Mouse (Mus musculus): ENCODE data around the gene Slc8b1. TPM values are rescaled to one million over a fixed set of nuclear protein-coding genes. Genes with fewer than 3 reads are reported as not detected.

Gene Slc8b1
- total and polyA plus RNA-seq, 3 experiments, result 2.7 to 5.9 TPM; not detected in 1

DNA sequence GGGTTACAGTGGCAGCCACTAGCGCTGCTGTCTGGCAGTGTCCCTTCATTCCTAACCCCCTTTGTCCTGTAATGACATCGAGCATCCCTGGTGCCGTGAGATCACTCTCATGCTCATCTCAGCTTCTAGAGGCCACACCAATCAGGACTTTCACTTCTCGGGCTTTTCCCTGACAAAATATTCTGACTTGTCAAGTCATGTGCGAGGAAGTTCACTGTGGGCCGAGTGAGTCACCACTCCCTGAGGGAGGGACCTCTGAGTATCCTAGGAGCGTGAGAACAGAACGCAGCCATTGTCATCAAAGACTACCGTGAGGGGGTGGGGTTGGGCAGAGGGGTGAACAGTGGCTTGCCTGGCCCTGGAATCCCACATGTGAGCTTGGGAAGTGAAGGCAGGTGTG, 6.6 kb downstream of the Slc8b1 start:
- no peak overlapping the region for H3K9ac ChIP-seq (ENCODE audit: control insufficient read depth, low read depth, low read length, poor library complexity, severe bottlenecking)
- no peaks in the 10 kb centered on the region for H3K79me2 ChIP-seq (ENCODE audit: control insufficient read depth, insufficient read depth, low read length, poor library complexity)
- DNase-seq (ENCODE audit: low read depth, low spot score), result peak; percentile 20
- no peak overlapping the region for H3K27ac ChIP-seq (ENCODE audit: control insufficient read depth, low read depth, low read length)
- H3K4me3 ChIP-seq (ENCODE audit: control insufficient read depth in 1 of 2, insufficient read depth in 1 of 2, low read depth in 2 of 2, low read length in 2 of 2), result no peak overlapping the region
- no peaks in the 10 kb centered on the region for H3K4me1 ChIP-seq (ENCODE audit: control insufficient read depth in 1 of 2, insufficient read depth in 2 of 2, low read length in 2 of 2)
- no peaks in the 10 kb centered on the region for H3K9me3 ChIP-seq (replicated peaks; ENCODE audit: insufficient read depth, low read length)
- H3K27me3 ChIP-seq (ENCODE audit: control insufficient read depth in 1 of 2, insufficient read depth in 2 of 2, low read length in 2 of 2), result no peaks in the 10 kb centered on the region
- no peaks in the 10 kb centered on the region for H3K36me3 ChIP-seq (ENCODE audit: control insufficient read depth in 1 of 2, insufficient read depth in 2 of 2, low read length in 2 of 2)
- TF ChIP-seq RCOR1 (IDR thresholded peaks at IDR 0.05; ENCODE audit: low read depth, low read length), result no peak
- TF ChIP-seq ZC3H11A (IDR thresholded peaks at IDR 0.05; ENCODE audit: low read depth, low read length), result no peak
- TF ChIP-seq RAD21 (IDR thresholded peaks at IDR 0.05; ENCODE audit: low read depth, low read length), result no peak
- TF ChIP-seq MAX (IDR thresholded peaks at IDR 0.05; ENCODE audit: low read length), result no peak
- TF ChIP-seq NELFE (IDR thresholded peaks at IDR 0.05; ENCODE audit: low read depth, low read length), result no peak
- TF ChIP-seq MXI1 (IDR thresholded peaks at IDR 0.05; ENCODE audit: low read depth, low read length), result no peak
- TF ChIP-seq ETS1 (IDR thresholded peaks at IDR 0.05; ENCODE audit: low read depth, low read length), result no peak
- TF ChIP-seq POLR2AphosphoS2 (IDR thresholded peaks at IDR 0.05; ENCODE audit: low read length), result no peak
- TF ChIP-seq HCFC1 (IDR thresholded peaks at IDR 0.05; ENCODE audit: low read depth, low read length), result no peak
- TF ChIP-seq USF2 (IDR thresholded peaks at IDR 0.05; ENCODE audit: borderline replicate concordance in 1 of 2, insufficient read depth in 1 of 2, low read depth in 1 of 2, low read length in 2 of 2), result no peak
- TF ChIP-seq ZKSCAN1 (IDR thresholded peaks at IDR 0.05; ENCODE audit: low read depth, low read length), result no peak
- TF ChIP-seq TAL1 (IDR thresholded peaks at IDR 0.05; ENCODE audit: low read length), result no peak
- TF ChIP-seq MYB (IDR thresholded peaks at IDR 0.05; ENCODE audit: low read depth, low read length), result no peak
- TF ChIP-seq MAFK (IDR thresholded peaks at IDR 0.05; ENCODE audit: borderline replicate concordance, low read depth, low read length), result no peak
- no peak for TF ChIP-seq SMC3 (IDR thresholded peaks at IDR 0.05; ENCODE audit: low read depth, low read length)
- TF ChIP-seq MEF2A (IDR thresholded peaks at IDR 0.05; ENCODE audit: extremely low read depth, insufficient replicate concordance, low read depth, low read length, poor library complexity, severe bottlenecking), result no peak
- no peak for TF ChIP-seq CHD1 (IDR thresholded peaks at IDR 0.05; ENCODE audit: low read depth, low read length)
- TF ChIP-seq MAZ (IDR thresholded peaks at IDR 0.05; ENCODE audit: low read depth, low read length), result no peak
- TF ChIP-seq NRF1 (IDR thresholded peaks at IDR 0.05; ENCODE audit: insufficient read depth, low read depth, low read length, poor library complexity, severe bottlenecking), result no peak
- no peak for TF ChIP-seq ELF1 (IDR thresholded peaks at IDR 0.05; ENCODE audit: low read depth, low read length)

- Histone ChIP-seq H3K36me3 (ENCODE audit: control insufficient read depth in 1 of 2, insufficient read depth in 2 of 2, low read length in 2 of 2) (no peaks in the 10 kb centered on the region), H3K27ac (ENCODE audit: control insufficient read depth, low read depth, low read length) (no peak overlapping the region), H3K4me3 (ENCODE audit: control insufficient read depth in 1 of 2, insufficient read depth in 1 of 2, low read depth in 2 of 2, low read length in 2 of 2) (no peak overlapping the region), H3K9ac (ENCODE audit: control insufficient read depth, low read depth, low read length, poor library complexity, severe bottlenecking) (no peak overlapping the region), H3K9me3 (replicated peaks; ENCODE audit: insufficient read depth, low read length) (no peaks in the 10 kb centered on the region), H3K79me2 (ENCODE audit: control insufficient read depth, insufficient read depth, low read length, poor library complexity) (no peaks in the 10 kb centered on the region), H3K4me1 (ENCODE audit: control insufficient read depth in 1 of 2, insufficient read depth in 2 of 2, low read length in 2 of 2) (no peaks in the 10 kb centered on the region), H3K27me3 (ENCODE audit: control insufficient read depth in 1 of 2, insufficient read depth in 2 of 2, low read length in 2 of 2) (no peaks in the 10 kb centered on the region)
- TF ChIP-seq MXI1 (IDR thresholded peaks at IDR 0.05; ENCODE audit: low read depth, low read length) (no peak), SMC3 (IDR thresholded peaks at IDR 0.05; ENCODE audit: low read depth, low read length) (peak; percentile 73), CTCF (IDR thresholded peaks at IDR 0.05 in 2 of 3, conservative IDR thresholded peaks at IDR 0.05 in 1 of 3; ENCODE audit: control insufficient read depth in 1 of 3, insufficient read depth in 1 of 3, low read depth in 2 of 3, low read length in 3 of 3, poor library complexity in 1 of 3, severe bottlenecking in 1 of 3) (peak; percentile 65 to 79 (median 75)), NRF1 (IDR thresholded peaks at IDR 0.05; ENCODE audit: insufficient read depth, low read depth, low read length, poor library complexity, severe bottlenecking) (no peak), USF1 (IDR thresholded peaks at IDR 0.05; ENCODE audit: low read depth, low read length) (0 out of 2 replicates have a peak, but pooled peaks have one; percentile 11), UBTF (IDR thresholded peaks at IDR 0.05; ENCODE audit: borderline replicate concordance, insufficient read depth, low read depth, low read length) (no peak), MAX (IDR thresholded peaks at IDR 0.05; ENCODE audit: low read length) (no peak), RAD21 (IDR thresholded peaks at IDR 0.05; ENCODE audit: low read depth, low read length) (peak; percentile 63), EP300 (IDR thresholded peaks at IDR 0.05; ENCODE audit: low read depth in 1 of 2, low read length in 2 of 2) (no peak), POLR2A (IDR thresholded peaks at IDR 0.05; ENCODE audit: control insufficient read depth in 1 of 2, insufficient read depth in 1 of 2, low read depth in 1 of 2, low read length in 2 of 2, poor library complexity in 1 of 2) (no peak), ZKSCAN1 (IDR thresholded peaks at IDR 0.05; ENCODE audit: low read depth, low read length) (peak; percentile 93), NELFE (IDR thresholded peaks at IDR 0.05; ENCODE audit: low read depth, low read length) (no peak), ZC3H11A (IDR thresholded peaks at IDR 0.05; ENCODE audit: low read depth, low read length) (peak; percentile 51)
- peak; percentile 60 for DNase-seq (ENCODE audit: low read depth, low spot score)
Measured at GRCm38 (mm10) chr5:120522649-120523048, 11.7 kb downstream of the Slc8b1 start.
